In the genomic region with DNA sequence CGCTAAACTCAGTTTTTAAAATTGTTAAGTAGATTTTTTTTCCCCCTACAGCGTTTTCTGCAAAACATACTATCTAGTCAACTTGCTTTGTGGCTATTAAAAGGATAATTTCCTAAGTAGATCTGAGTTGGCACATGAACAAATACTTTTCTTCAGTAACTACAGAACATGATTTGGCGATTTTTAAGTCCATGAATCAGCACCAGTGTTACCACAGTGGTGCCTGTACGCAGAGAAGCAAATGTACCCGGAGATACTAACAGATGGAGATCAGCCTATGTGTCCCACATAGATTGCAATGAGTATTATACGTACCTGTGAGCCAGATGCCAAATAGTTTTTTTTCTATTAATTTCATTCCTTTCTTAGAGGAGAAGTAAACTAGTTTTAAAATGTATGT, we compare ENCODE assay signal across 9 mouse cellular contexts. TPM values are rescaled to one million over a fixed set of nuclear protein-coding genes. Genes with fewer than 3 reads are reported as not detected.
DNase-seq lines count a peak whose midpoint lies in the region; ATAC-seq and TF ChIP-seq lines count a peak whose summit lies in the region.
"Had no signal": no experiment of that assay in that cellular context is flagged by ENCODE, and none has a peak within 500 bp of the region (broad histone marks: within the 10 kb centered on the region; RNA-seq: fewer than 3 reads in every experiment).

No protein-coding gene starts in this region.

- H3K4me3 ChIP-seq in forebrain, embryonic 11.5 days (ENCODE audit: low read depth, low read length): peak overlapping the region; percentile 14; the same call in 1 of the 2 replicates
- no peak overlapping the region for H3K4me3 ChIP-seq in forebrain, embryonic 16.5 days (replicated peaks; ENCODE audit: low read length)
- peak overlapping the region; percentile 62 for H3K4me3 ChIP-seq in kidney, postnatal 0 days (replicated peaks; ENCODE audit: low read depth, low read length)
- H3K4me3 ChIP-seq in embryonic fibroblast, embryonic 13.5 days (ENCODE audit: insufficient read depth, low read length): peak overlapping the region; percentile 67
- H3K4me3 ChIP-seq in midbrain, embryonic 12.5 days: peak overlapping the region; percentile 18; the same call in 1 of the 2 replicates
- H3K4me3 ChIP-seq in liver, embryonic 12.5 days: no peak overlapping the region
- H3K4me3 ChIP-seq in intestine, embryonic 15.5 days (replicated peaks): no peak overlapping the region

- H3K4me2 ChIP-seq in forebrain, embryonic 11.5 days (ENCODE audit: low read depth, low read length, severe bottlenecking): no peak overlapping the region
- no peak overlapping the region for H3K4me2 ChIP-seq in forebrain, embryonic 16.5 days (ENCODE audit: low read length)
- peak overlapping the region; percentile 54 for H3K4me2 ChIP-seq in kidney, postnatal 0 days (ENCODE audit: low read length)
- no peak overlapping the region for H3K4me2 ChIP-seq in midbrain, embryonic 12.5 days (replicated peaks)
- no peak overlapping the region for H3K4me2 ChIP-seq in liver, embryonic 12.5 days
- no peak overlapping the region for H3K4me2 ChIP-seq in intestine, embryonic 15.5 days (replicated peaks)

- H3K27me3 ChIP-seq in forebrain, embryonic 11.5 days (ENCODE audit: control insufficient read depth, insufficient read depth, low read length): peaks cover 84% of the 10 kb centered on the region
- H3K27me3 ChIP-seq in forebrain, embryonic 16.5 days (replicated peaks; ENCODE audit: control insufficient read depth, insufficient read depth, low read length): peaks cover 52% of the 10 kb centered on the region
- no peaks in the 10 kb centered on the region for H3K27me3 ChIP-seq in kidney, postnatal 0 days (ENCODE audit: insufficient read depth, low read length)
- peaks cover 85% of the 10 kb centered on the region for H3K27me3 ChIP-seq in midbrain, embryonic 12.5 days
- peaks cover 95% of the 10 kb centered on the region for H3K27me3 ChIP-seq in liver, embryonic 12.5 days (replicated peaks)
- H3K27me3 ChIP-seq in intestine, embryonic 15.5 days (replicated peaks): peaks cover 81% of the 10 kb centered on the region

- H3K4me1 ChIP-seq in forebrain, embryonic 11.5 days (replicated peaks; ENCODE audit: control insufficient read depth, insufficient read depth, low read length): peaks cover 15% of the 10 kb centered on the region; the same call in 1 of the 2 replicates
- peaks cover 33% of the 10 kb centered on the region for H3K4me1 ChIP-seq in forebrain, embryonic 16.5 days (replicated peaks; ENCODE audit: control insufficient read depth, insufficient read depth, low read length)
- peaks cover 13% of the 10 kb centered on the region; the same call in 1 of the 2 replicates for H3K4me1 ChIP-seq in kidney, postnatal 0 days (replicated peaks; ENCODE audit: insufficient read depth, low read length)
- no peaks in the 10 kb centered on the region for H3K4me1 ChIP-seq in embryonic fibroblast, embryonic 13.5 days (ENCODE audit: control insufficient read depth, insufficient read depth, low read length)
- peaks cover 38% of the 10 kb centered on the region for H3K4me1 ChIP-seq in midbrain, embryonic 12.5 days
- H3K4me1 ChIP-seq in liver, embryonic 12.5 days: peaks cover 27% of the 10 kb centered on the region
- peaks cover 26% of the 10 kb centered on the region for H3K4me1 ChIP-seq in intestine, embryonic 15.5 days (replicated peaks)

- H3K9me3 ChIP-seq in forebrain, embryonic 11.5 days (ENCODE audit: control insufficient read depth, low read length): no peaks in the 10 kb centered on the region
- H3K9me3 ChIP-seq in forebrain, embryonic 16.5 days (ENCODE audit: control insufficient read depth, low read length): no peaks in the 10 kb centered on the region
- H3K9me3 ChIP-seq in kidney, postnatal 0 days (replicated peaks; ENCODE audit: low read length): no peaks in the 10 kb centered on the region
- no peaks in the 10 kb centered on the region for H3K9me3 ChIP-seq in midbrain, embryonic 12.5 days
- no peaks in the 10 kb centered on the region for H3K9me3 ChIP-seq in liver, embryonic 12.5 days (replicated peaks)
- H3K9me3 ChIP-seq in intestine, embryonic 15.5 days: no peaks in the 10 kb centered on the region

- no peak for DNase-seq in forebrain, embryonic 11.5 days (ENCODE audit: low spot score)
- DNase-seq in kidney, postnatal 0 days (ENCODE audit: low spot score): no peak
- DNase-seq in kidney, postnatal 10 days: no peak
- DNase-seq: lung, postnatal 4 days had no signal

- H3K36me3 ChIP-seq in forebrain, embryonic 11.5 days (ENCODE audit: control insufficient read depth, insufficient read depth, low read length): no peaks in the 10 kb centered on the region
- H3K36me3 ChIP-seq in forebrain, embryonic 16.5 days (ENCODE audit: control insufficient read depth, insufficient read depth): no peaks in the 10 kb centered on the region
- no peaks in the 10 kb centered on the region for H3K36me3 ChIP-seq in kidney, postnatal 0 days (ENCODE audit: insufficient read depth, low read length)
- H3K36me3 ChIP-seq in midbrain, embryonic 12.5 days: no peaks in the 10 kb centered on the region
- no peaks in the 10 kb centered on the region for H3K36me3 ChIP-seq in liver, embryonic 12.5 days
- H3K36me3 ChIP-seq in intestine, embryonic 15.5 days: no peaks in the 10 kb centered on the region

- no peak overlapping the region for H3K9ac ChIP-seq in forebrain, embryonic 11.5 days (ENCODE audit: low read length)
- no peak overlapping the region for H3K9ac ChIP-seq in forebrain, embryonic 16.5 days (replicated peaks; ENCODE audit: low read depth, low read length)
- peak overlapping the region; percentile 41 for H3K9ac ChIP-seq in kidney, postnatal 0 days (ENCODE audit: low read depth, low read length)
- H3K9ac ChIP-seq in midbrain, embryonic 12.5 days (replicated peaks): no peak overlapping the region
- no peak overlapping the region for H3K9ac ChIP-seq in liver, embryonic 12.5 days
- no peak overlapping the region for H3K9ac ChIP-seq in intestine, embryonic 15.5 days

- H3K27ac ChIP-seq in forebrain, embryonic 11.5 days (ENCODE audit: low read depth, low read length): no peak overlapping the region
- H3K27ac ChIP-seq in forebrain, embryonic 16.5 days (ENCODE audit: low read length): no peak overlapping the region
- no peak overlapping the region for H3K27ac ChIP-seq in kidney, postnatal 0 days
- H3K27ac ChIP-seq in embryonic fibroblast, embryonic 13.5 days (ENCODE audit: insufficient read depth, low read length): peak overlapping the region; percentile 60; the same call in 1 of the 2 replicates
- no peak overlapping the region for H3K27ac ChIP-seq in midbrain, embryonic 12.5 days (replicated peaks)
- H3K27ac ChIP-seq in liver, embryonic 12.5 days: no peak overlapping the region
- no peak overlapping the region for H3K27ac ChIP-seq in intestine, embryonic 15.5 days

- 8% methylated on average over 6 of the region's 6 CpGs for WGBS in forebrain, embryonic 11.5 days
- whole genome bisulfite sequencing in forebrain, embryonic 16.5 days: 9% methylated on average over 6 of the region's 6 CpGs
- 25% methylated on average over 6 of the region's 6 CpGs for WGBS in kidney, postnatal 0 days
- 7% methylated on average over 6 of the region's 6 CpGs for WGBS in midbrain, embryonic 12.5 days
- 12% methylated on average over 6 of the region's 6 CpGs for WGBS in liver, embryonic 12.5 days (ENCODE audit: insufficient replicate concordance)
- whole genome bisulfite sequencing in intestine, embryonic 15.5 days: 20% methylated on average over 6 of the region's 6 CpGs

- no peak for TF ChIP-seq POLR2A in embryonic fibroblast, embryonic 13.5 days (IDR thresholded peaks at IDR 0.05; ENCODE audit: low read depth, low read length)

- TF ChIP-seq CTCF in kidney, postnatal 0 days (IDR thresholded peaks at IDR 0.05; ENCODE audit: low read depth): no peak
- no peak for TF ChIP-seq CTCF in embryonic fibroblast, embryonic 13.5 days (IDR thresholded peaks at IDR 0.05; ENCODE audit: borderline replicate concordance, insufficient read depth, low read length)

- no peak for ATAC-seq in forebrain, embryonic 11.5 days (replicated peaks; ENCODE audit: low FRiP score)
- no peak for ATAC-seq in forebrain, embryonic 16.5 days
- no peak for ATAC-seq in kidney, postnatal 0 days (replicated peaks; ENCODE audit: low FRiP score, low read depth)
- ATAC-seq in midbrain, embryonic 12.5 days (ENCODE audit: low FRiP score, low read depth): no peak
- no peak for ATAC-seq in liver, embryonic 12.5 days
- no peak for ATAC-seq in intestine, embryonic 15.5 days

RNA-seq across cellular contexts. Expression of a gene that starts 3.3 kb away (rescaled TPM):
- polyA plus RNA-seq in forebrain, embryonic 11.5 days (2014; fragmentation: Nextera tagmentation; extraction: Ambion mirVana): 5.0 and 5.5 TPM in 2 replicates
- polyA plus RNA-seq in forebrain, embryonic 16.5 days (2015; fragmentation: Nextera tagmentation; extraction: Ambion mirVana): 0.57 and 1.1 TPM in 2 replicates
- polyA plus RNA-seq in kidney, postnatal 0 days (2015; fragmentation: Nextera tagmentation; extraction: Ambion mirVana): 5.7 and 7.6 TPM in 2 replicates
- 14.4 and 19.7 TPM in 2 replicates for polyA plus RNA-seq in embryonic fibroblast, embryonic 13.5 days (2011; ENCODE audit: insufficient read length, low read depth, missing spikeins)
- 5.9 and 7.6 TPM in 2 replicates for polyA plus RNA-seq in midbrain, embryonic 12.5 days (2016; fragmentation: Nextera tagmentation; extraction: Ambion mirVana)
- 0.25 and 0.28 TPM in 2 replicates for polyA plus RNA-seq in liver, embryonic 12.5 days (2016; fragmentation: Nextera tagmentation; extraction: Ambion mirVana)
- polyA plus RNA-seq in intestine, embryonic 15.5 days (2015; fragmentation: Nextera tagmentation; extraction: Ambion mirVana): 0.19 and 0.23 TPM in 2 replicates

Comparison
In these comparisons a context has a peak if more than half of its experiments do, and no peak if none do; other contexts are left out.
1. H3K4me3 ChIP-seq: peak in forebrain, embryonic 11.5 days (single experiment), kidney, postnatal 0 days (single experiment), embryonic fibroblast, embryonic 13.5 days (single experiment) and midbrain, embryonic 12.5 days (single experiment); none in forebrain, embryonic 16.5 days (single experiment), liver, embryonic 12.5 days (single experiment) and intestine, embryonic 15.5 days (single experiment).